Mouse (Mus musculus) mature B cell (primary cell): Measurements from ENCODE around the gene Card11.

Experiments
- in situ Hi-C: fragments of 300-500 bp; cut with MboI; formaldehyde crosslinking; loops from 2 replicates; pipeline ENCODE4 v1.14.3; 2019

The Card11 gene

DNA sequence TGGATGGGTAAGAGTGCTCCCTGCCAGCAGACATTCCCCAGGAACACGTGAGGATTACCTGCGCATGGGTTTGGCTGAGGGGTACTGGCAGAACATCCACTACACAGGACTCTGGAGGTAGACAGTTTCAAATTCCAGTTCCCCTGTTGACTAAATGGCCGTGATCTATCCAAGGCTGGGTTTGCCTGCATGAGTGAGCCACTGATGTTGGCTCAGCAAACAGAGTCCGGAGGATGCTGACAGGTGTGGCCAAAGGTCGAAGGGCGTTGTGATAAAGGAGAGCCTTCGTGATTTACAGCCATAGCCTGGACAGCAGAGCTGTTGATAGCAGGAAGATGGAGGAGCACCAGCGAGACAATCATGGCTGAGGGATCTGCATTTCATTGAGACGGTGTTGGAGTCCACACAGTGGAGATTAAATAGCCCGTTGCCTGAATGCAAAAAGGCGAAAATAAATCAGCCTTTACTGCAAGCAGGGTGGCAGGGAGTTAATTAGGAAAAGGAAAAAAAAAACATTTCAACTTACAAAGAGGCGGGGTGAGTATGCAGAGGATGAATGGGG, 147.9 kb downstream of the Card11 start:
- in situ Hi-C loops = no loop called here

DNA sequence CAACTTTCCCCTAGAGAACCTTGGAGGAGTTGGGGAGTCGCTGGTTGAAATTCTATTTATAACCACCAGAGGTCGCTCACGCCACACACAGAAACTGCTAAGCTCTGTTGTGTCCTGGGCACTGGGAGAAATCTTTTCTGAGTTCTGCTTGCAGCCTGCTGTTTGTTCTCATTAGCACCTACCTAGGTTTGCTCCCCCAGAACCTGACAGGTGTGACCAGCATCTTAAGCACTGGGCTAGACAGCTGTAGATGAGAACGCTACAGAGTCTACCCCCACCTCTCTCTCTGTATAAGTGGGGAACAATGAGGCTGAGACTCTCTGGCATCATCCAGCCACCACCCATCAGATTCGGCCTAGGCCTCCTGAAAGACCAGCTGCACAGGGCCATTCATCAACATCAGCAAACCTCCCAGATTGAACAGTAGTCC, 153.1 kb downstream of the Card11 start:
- in situ Hi-C loops = loop anchor here (25.0 kb wide), 1 partner anchor 1465 kb away; no protein-coding TSS in a partner anchor

DNA sequence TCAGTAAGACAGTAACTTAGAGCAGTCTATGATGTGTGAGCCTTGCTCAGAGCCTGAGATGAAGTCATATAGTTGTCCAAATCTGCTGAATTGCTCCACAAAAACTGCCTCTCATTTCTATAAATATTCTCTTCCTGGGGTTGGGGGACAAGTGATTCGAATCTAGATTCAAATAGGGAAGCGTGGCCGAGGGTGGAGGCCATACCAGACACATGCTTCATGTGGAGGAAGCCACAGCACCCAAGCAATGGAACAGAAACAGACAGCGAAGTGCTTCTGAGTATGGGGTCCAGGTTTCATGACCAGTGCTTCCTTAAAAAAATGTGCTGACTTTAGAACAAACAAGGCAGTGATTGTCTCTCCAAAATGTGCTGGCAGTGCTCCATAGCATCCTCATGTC, 158.4 kb downstream of the Card11 start:
- in situ Hi-C loops = loop anchor here (25.0 kb wide), 1 partner anchor 1470 kb away; no protein-coding TSS in a partner anchor

DNA sequence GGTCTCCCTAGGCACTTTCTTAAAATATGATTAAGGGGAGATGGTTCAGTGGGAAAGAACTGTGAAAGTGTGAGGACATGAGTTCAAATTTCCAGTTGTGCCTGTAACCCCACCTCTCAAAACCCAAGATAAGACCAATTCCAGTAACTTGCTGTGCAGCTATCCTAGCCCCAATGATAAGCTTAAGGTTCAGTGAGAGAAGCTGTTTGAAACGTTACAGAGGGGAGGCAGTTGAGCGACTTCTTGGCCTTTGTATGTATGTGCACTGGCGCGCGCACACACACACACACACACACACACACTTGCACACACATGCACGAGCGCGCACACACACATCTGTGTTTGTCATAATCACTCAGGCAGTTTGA, 169.3 kb downstream of the Card11 start:
- in situ Hi-C loops = loop anchor here (25.0 kb wide), 1 partner anchor 1481 kb away; no protein-coding TSS in a partner anchor

DNA sequence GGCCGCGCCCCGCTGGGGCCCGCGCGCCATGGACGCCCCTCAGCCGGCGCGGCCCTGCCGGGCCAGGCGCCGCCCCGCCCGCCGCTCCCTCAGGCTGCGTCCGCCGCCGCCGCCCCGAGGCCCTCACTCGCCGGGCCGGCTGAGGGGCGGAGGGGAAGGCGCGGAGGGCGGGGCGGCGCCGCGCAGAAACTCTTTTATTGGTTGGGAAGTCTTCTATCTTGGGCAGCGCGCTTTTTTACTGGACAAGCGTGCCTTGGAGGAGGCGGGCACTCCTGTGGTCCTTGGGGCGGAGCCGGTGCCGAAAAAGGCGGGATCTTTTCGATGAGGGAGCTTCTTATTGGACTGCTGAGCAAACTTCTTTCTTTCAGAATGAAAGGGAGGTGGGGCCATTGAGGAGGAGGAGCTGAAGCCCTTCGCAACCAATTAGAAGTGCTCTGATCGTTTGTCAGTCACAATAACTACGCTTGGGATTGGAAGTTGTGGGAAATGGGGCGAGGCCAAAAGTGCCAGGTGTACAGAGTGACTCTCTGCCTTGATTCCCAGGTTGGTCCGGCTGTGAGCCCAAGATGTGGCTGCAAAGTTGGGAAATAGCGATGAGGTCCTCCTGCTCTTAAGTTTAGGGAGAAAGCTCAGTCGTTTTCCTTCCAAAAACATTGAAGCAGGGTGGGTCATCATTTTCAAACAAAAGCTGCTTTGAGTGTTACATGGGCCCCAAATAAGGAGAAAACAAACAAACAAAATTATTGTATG, 169.9 kb downstream of the Card11 start, which contains the start of gene Gna12:
Gene Gna12, minus strand, starts transcription at position 118 of the 750 bp plus-strand sequence.
- in situ Hi-C loops = loop anchor here (25.0 kb wide), 1 partner anchor 1482 kb away; no protein-coding TSS in a partner anchor

DNA sequence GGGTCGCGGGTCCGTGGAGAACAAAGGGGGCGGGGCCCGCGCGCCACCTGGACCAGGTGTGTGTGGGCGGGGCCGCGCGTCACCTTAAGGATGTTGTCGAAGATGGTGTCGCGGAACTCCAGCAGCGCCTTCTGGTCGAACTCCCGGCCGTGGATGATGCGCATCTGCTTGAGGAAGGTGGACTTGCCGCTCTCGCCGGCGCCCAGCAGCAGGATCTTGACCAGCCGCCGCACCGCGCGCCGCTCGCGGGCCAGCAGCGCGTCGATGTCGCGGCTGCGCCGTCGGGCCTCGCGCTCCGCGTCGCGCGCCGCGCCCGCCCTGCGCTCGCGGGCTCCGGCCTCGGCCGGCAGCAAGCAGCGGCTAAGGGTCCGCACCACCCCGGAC, 170.5 kb downstream of the Card11 start:
- in situ Hi-C loops = loop anchor here (25.0 kb wide), 1 partner anchor 1482 kb away; no protein-coding TSS in a partner anchor

DNA sequence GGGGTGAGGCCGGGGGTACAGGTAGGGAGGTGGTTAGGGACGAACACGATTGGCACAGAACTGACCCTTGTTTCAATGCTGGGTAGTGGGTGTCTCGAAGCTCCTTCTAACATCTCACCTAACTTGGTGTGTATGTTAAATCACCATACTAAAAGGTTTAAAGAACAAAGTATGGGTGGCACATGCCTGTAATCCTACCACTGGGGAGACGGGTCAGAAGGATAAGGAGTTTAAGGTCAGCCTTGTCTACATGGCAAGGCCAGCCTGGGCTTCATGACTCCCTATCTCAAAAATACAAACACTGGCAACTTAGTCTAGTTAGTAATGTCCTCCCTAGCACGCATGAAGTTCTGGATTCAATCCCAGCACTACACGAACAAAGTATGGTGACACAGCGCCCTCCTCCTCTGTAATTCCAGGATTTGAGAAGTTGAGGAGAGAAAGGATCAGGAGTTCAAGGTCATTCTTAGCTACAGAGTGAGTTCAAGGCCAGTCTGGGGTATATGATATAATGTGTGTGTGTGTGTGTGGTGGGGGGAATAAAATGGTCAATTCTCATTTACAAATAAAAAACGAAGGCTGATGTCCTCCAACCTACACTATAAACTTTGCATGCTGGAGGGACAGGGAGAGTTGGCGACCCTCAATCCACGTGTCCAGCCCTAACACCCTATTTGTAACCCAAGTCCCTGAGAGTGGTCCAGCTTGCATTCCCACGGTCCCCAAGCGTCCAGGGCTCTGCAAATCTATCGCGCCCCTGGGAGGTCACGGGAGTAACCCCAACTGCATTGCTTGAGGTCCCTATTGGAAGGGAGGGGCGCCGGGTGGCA, 171.1 kb downstream of the Card11 start:
- in situ Hi-C loops = loop anchor here (25.0 kb wide), 1 partner anchor 1483 kb away; no protein-coding TSS in a partner anchor

DNA sequence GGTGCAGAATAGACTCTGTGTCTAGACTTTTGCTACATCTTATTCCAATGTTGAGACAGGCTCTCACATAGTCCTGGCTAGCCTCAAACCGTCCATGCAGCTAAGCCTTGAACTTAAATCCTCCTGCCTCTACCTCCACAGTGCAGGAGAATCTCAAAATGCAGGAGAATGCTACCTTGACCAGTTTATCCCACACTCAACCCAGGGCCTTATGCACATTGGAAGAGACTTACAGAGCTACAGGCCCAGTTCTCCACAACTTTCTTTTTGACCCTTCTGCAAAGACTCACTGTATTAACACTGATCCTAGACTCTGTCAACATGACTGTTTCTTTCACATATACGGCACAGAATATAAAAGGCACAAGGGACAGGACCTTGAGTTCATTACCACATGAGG, 172.0 kb downstream of the Card11 start:
- in situ Hi-C loops = loop anchor here (25.0 kb wide), 1 partner anchor 1484 kb away; no protein-coding TSS in a partner anchor

DNA sequence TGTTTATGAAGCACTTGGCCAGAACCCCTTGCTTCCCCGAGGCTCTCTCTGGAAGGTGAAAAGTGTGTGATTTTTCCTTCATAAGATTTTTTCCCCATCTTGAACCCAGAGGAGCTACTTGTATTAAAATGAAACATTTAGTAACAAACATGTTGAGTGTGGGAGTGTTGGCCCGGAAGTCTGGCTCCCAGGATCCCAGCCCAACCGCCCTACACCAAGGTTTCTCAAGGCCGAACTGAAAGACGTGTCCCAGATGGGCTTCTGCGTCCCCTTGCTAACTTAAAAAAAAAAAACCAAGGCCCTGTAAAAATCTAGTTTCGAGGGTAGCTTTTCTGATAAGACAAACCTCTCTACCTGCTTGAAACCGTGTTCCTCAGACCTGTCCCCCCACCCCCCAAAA, 172.5 kb downstream of the Card11 start:
- in situ Hi-C loops = loop anchor here (25.0 kb wide), 1 partner anchor 1484 kb away; no protein-coding TSS in a partner anchor

DNA sequence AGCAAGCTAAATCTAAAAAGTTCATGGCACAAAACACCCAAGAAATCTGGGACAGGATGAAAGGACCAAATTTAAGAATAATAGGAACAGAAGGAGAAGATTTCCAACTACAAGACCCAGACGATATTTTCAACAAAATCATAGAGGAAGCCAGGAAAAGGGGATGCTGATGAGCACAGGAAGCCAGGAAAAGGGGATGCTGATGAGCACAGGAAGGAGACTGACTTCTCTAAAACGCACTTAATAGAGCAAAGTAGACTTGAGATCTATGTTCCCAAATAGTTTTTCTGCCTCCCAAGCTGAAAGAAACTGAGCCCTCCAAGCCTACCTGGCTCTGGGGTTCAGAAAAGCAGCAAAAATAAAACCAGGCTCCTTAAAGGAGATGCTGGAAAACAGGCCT, 173.0 kb downstream of the Card11 start:
- in situ Hi-C loops = loop anchor here (25.0 kb wide), 1 partner anchor 1485 kb away; no protein-coding TSS in a partner anchor

DNA sequence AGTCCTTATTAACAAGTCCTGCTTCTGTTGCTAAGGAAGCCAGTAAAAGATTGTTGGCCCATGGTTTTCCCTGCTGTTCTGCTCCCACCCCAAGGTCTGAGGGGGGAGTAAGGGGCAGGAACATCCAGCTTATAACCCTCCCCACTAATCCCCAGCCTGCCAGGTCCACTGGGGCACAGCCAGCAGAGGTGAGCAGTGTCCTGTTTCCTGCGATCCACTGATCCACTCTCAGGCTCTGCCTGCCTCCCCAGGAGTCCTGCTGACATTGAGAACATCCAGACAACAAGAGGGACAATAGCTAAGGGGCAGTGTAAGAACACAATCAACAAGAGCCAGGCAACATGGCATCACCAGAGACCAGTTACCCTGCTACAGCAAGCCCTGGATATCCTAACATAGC, 173.6 kb downstream of the Card11 start:
- in situ Hi-C loops = loop anchor here (25.0 kb wide), 1 partner anchor 1486 kb away; no protein-coding TSS in a partner anchor

DNA sequence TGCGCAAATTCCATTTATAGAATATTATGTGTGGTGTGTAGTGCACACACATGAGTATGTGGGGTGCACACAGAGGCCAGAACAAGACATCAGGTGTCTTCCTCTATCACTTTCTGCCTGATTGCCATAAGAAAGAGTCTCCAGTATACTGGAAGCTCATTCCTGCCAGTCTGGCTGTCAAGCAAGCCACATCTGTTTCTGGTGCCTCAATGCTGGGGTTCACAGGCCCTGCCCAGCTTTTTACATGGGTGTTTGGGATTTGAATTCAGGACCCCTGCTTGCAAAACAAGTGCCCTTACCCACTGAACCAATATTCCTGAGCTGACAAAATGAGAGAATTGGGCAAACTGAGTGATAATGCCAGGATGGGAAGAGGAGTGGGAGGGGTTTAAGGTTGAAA, 174.3 kb downstream of the Card11 start:
- in situ Hi-C loops = loop anchor here (25.0 kb wide), 1 partner anchor 1486 kb away; no protein-coding TSS in a partner anchor

DNA sequence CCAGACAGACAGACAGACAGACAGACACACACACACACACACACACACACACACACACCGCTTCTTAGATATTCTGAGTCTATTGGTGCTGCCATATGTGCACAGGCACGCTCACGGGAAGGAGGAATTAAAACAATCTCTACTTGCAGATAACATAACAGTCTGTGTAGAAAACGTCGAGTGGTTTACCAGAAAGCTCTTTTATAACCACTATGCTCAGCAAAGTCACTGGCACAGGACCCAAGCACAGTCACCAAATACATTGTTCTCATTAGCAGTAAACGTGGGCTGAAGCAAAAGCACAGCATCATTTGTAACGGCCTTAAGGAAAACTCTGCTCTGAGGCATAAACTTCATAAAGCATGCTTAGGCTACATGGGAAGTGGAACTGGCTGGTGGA, 176.3 kb downstream of the Card11 start:
- in situ Hi-C loops = no loop called here

DNA sequence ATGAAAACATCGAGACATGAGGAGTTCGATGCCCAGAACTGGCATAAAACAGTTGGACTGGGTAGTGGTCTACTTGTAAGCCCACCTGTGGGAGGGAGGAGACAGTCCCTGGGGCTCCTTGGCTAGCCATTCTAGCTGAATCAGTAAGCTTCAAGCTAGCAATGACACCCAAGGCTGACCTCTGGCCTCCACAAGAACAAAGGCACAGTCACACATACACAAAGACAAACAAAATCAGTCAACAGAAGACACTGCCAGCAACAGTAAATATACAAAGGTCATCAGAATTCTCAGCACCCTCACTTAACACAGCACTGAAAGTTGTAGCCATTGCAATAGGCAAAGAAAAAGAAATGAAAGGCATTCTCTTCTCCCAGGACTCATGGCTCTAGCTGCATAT, 177.0 kb downstream of the Card11 start:
- in situ Hi-C loops = no loop called here
